Mouse (Mus musculus) lung, embryonic 14.5 days (tissue): ENCODE measurements at regions not wholly inside any gene's neighbourhood (a gene's known extent, or its start where the extent isn't known, plus 50 kb on each side); places are given as distances from the start of the nearest gene placed in this dataset.

Source experiments
- ATAC-seq: fragments of 200-750 bp; cut with Nextera tagmentation; 2 replicates; pipeline ENCODE4 v1.8.0; 2017; ENCODE audit warnings: mild to moderate bottlenecking, moderate TSS enrichment, moderate library complexity; ENCODE audit not compliant: insufficient read depth
- DNase-seq: peaks from one replicate; pipeline ENCODE4 v3.0.0-alpha.2; 2015
- H3K27ac ChIP-seq: fragments of 300-500 bp; sonication (generic); 2 replicates; pipeline ENCODE4 v1.5.1; 2014; ENCODE audit warnings: low read depth, mild to moderate bottlenecking, moderate library complexity
- H3K27me3 ChIP-seq: fragments of 300-500 bp; sonication (generic); 2 replicates; pipeline ENCODE4 v1.6.1; 2014; ENCODE audit warnings: low read length, control low read depth; ENCODE audit not compliant: insufficient read depth
- H3K36me3 ChIP-seq: fragments of 300-500 bp; sonication (generic); 2 replicates; pipeline ENCODE4 v1.6.1; 2014; ENCODE audit warnings: control low read depth; ENCODE audit not compliant: insufficient read depth
- H3K4me1 ChIP-seq: fragments of 300-500 bp; sonication (generic); 2 replicates; pipeline ENCODE4 v1.6.1; 2014; ENCODE audit warnings: antibody characterized with exemption, control low read depth; ENCODE audit not compliant: insufficient read depth
- H3K4me2 ChIP-seq: fragments of 300-500 bp; sonication (generic); 2 replicates; pipeline ENCODE4 v1.6.1; 2014; ENCODE audit warnings: mild to moderate bottlenecking
- H3K4me3 ChIP-seq: fragments of 300-500 bp; sonication (generic); 2 replicates; pipeline ENCODE4 v1.5.1; 2014; ENCODE audit warnings: low read depth, low read length
- H3K9ac ChIP-seq: fragments of 300-500 bp; sonication (generic); 2 replicates; pipeline ENCODE4 v1.6.1; 2014
- H3K9me3 ChIP-seq: fragments of 300-500 bp; sonication (generic); 2 replicates; pipeline ENCODE4 v1.6.1; 2016; ENCODE audit warnings: low read depth, low read length, control low read depth
- CTCF ChIP-seq: IDR thresholded peaks from 2 replicates; pipeline ENCODE4 v1.5.1; 2016; ENCODE audit warnings: antibody characterized with exemption, low read depth
- WGBS: fragments of 180-500 bp; shearing (Covaris S2); extraction: QIAGEN DNeasy Blood & Tissue Kit; methylation state at CpG from one replicate; pipeline ENCODE4 v1.1.7; 2014; 5-methylcytosine and 5-hydroxymethylcytosine counted together

DNA sequence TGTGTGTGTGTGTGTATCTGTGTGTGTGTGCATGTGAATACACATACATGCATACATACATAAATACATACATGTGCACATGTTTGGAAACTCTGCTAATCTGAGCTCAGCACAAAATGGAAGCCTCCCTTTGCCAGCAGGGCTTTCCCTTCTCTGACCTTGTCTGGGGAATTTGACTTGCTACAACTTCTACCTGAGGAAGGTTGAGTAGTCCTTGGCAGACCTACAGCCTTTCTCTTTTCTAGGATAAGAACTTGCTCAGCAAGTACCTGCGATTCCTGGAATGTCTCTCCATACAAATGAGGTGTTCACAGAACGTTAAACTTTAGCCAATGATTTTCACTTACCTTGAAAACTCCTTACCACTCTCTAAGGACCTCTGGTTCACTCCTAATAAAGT is 472.7 kb upstream of the Nr2f2 start:
- H3K27ac ChIP-seq, result 0 out of 2 replicates have a peak overlapping the region, but pooled peaks have one; percentile 1
- H3K9ac ChIP-seq, result no peak overlapping the region
- no peaks in the 10 kb centered on the region for H3K9me3 ChIP-seq
- no peak overlapping the region for H3K4me2 ChIP-seq
- H3K4me1 ChIP-seq, result no peaks in the 10 kb centered on the region
- no peaks in the 10 kb centered on the region for H3K27me3 ChIP-seq
- DNase-seq (peak; percentile 22), ATAC-seq (no peak)
- H3K36me3 ChIP-seq, result no peaks in the 10 kb centered on the region
- 68% methylated on average over 2 of the region's 2 CpGs for WGBS
- no peak for TF ChIP-seq CTCF
- no peak overlapping the region for H3K4me3 ChIP-seq

DNA sequence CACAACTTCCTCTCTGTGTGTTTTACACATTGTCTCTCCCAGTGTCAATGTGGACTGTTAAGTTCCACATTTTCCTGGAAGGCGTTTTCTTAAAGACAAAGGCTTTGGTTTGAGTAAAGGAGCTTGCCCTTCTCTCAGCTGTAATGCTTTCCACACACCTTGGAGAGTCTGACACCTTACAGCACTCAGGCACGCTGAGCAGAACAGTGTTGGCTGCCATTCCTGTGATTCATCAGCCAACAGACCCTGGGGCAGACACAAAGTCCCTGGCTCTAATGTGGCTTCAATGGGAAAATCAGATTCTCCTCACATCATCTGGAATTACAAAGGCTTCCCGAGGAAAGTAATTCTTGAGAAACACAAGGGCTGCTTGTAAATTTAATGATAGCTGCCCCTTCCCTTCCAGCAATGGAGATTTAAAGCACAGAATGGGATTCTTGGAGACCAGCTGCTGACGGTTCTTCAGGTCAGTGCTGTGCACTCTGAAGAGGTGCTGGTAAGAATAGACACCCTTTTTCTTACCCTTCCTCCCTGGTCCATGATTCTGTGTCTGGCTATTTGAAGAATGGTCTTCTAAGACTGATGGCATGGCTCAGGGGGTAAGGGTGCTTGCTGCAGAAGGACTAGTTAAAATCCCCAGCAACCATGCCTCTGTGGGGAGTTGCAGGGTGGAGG is 468.4 kb upstream of the Nr2f2 start:
- peak; percentile 30 for DNase-seq
- no peak for TF ChIP-seq CTCF

GRCm38 (mm10) chr7:70828486-70829195 is 462.1 kb upstream of the Nr2f2 start:
- Histone ChIP-seq H3K27ac (no peak overlapping the region), H3K27me3 (no peaks in the 10 kb centered on the region), H3K9ac (no peak overlapping the region), H3K4me2 (no peak overlapping the region), H3K4me1 (0 out of 2 replicates have a peak, but pooled peaks cover under 1% of the 10 kb centered on the region), H3K36me3 (no peaks in the 10 kb centered on the region), H3K9me3 (no peaks in the 10 kb centered on the region), H3K4me3 (no peak overlapping the region)
- TF ChIP-seq CTCF, result no peak
- ATAC-seq, result no peak
- DNase-seq, result no peak
- 25% methylated on average over 5 of the region's 5 CpGs for WGBS

More for the DNA sequence above, 468.4 kb upstream of the Nr2f2 start:
- H3K27me3 ChIP-seq, result no peaks in the 10 kb centered on the region
- H3K4me2 ChIP-seq, result no peak overlapping the region
- peak; percentile 49; the same call in 1 of the 2 replicates for ATAC-seq
- no peak overlapping the region for H3K27ac ChIP-seq
- no peaks in the 10 kb centered on the region for H3K4me1 ChIP-seq
- H3K36me3 ChIP-seq, result no peaks in the 10 kb centered on the region
- no peaks in the 10 kb centered on the region for H3K9me3 ChIP-seq
- H3K4me3 ChIP-seq, result no peak overlapping the region
- H3K9ac ChIP-seq, result no peak overlapping the region
- 21% methylated on average over 4 of the region's 4 CpGs for WGBS

DNA sequence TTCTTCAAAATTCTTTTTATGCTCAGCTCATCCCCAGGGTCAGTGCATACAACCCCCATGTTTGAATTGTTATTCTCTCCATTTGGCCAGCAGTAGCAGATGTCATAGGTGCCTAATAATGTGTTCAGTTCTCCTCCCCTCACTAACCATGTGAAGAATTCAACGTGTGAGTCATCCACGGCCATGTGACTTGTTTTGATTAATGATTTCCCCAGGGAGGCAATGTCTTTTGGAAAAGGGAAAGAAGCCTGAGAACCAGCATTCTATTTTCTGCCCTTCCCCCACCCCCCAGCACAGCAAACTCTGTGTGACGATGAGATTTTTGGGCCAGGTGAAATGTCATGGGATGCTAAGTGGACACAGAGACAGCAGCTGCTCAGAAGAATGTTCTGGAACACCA is 459.5 kb upstream of the Nr2f2 start:
- H3K9me3 ChIP-seq, result no peaks in the 10 kb centered on the region
- no peak overlapping the region for H3K4me2 ChIP-seq
- no peak overlapping the region for H3K9ac ChIP-seq
- ATAC-seq, result no peak
- 36% methylated on average over 3 of the region's 3 CpGs for WGBS
- no peak overlapping the region for H3K27ac ChIP-seq
- no peak overlapping the region for H3K4me3 ChIP-seq
- DNase-seq, result no peak
- H3K27me3 ChIP-seq, result no peaks in the 10 kb centered on the region
- TF ChIP-seq CTCF, result no peak
- 0 out of 2 replicates have a peak, but pooled peaks cover 2% of the 10 kb centered on the region for H3K4me1 ChIP-seq
- H3K36me3 ChIP-seq, result no peaks in the 10 kb centered on the region

DNA sequence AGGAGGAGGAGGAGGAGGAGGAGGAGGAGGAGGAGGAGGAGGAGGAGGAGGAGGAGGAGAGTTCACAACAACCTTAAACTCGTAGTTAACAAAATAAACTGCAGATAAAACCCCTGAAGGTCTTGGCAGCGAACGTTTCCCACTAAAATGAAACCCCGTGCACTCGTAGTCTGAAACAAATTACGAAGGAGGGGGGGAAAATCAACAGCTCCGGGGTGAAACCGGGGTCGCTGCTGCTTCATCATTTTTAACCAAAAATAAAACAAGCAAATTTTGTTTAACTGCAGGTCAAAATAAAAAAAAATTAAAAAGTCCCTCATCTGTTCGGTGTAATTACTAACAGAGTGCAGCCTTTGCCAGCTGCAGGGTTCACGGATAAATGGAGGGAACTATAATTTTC is 456.5 kb upstream of the Nr2f2 start:
- no peak overlapping the region for H3K4me3 ChIP-seq
- no peak for TF ChIP-seq CTCF

GRCm38 (mm10) chr7:70822310-70822821 is 455.8 kb upstream of the Nr2f2 start:
- Histone ChIP-seq H3K9me3 (no peaks in the 10 kb centered on the region), H3K36me3 (no peaks in the 10 kb centered on the region), H3K9ac (no peak overlapping the region), H3K4me3 (0 out of 2 replicates have a peak overlapping the region, but pooled peaks have one; percentile 3), H3K27me3 (no peaks in the 10 kb centered on the region), H3K4me2 (peak overlapping the region; percentile 45), H3K27ac (peak overlapping the region; percentile 64), H3K4me1 (0 out of 2 replicates have a peak, but pooled peaks cover 2% of the 10 kb centered on the region)
- DNase-seq, result peak; percentile 87
- TF ChIP-seq CTCF, result no peak
- peak; percentile 80 for ATAC-seq
- WGBS, result 43% methylated on average over 9 of the region's 9 CpGs

More for the DNA sequence above, 456.5 kb upstream of the Nr2f2 start:
- peak overlapping the region; percentile 64; the same call in 1 of the 2 replicates for H3K27ac ChIP-seq
- H3K36me3 ChIP-seq, result no peaks in the 10 kb centered on the region
- H3K27me3 ChIP-seq, result no peaks in the 10 kb centered on the region
- ATAC-seq, result no peak
- peak overlapping the region; percentile 45 for H3K4me2 ChIP-seq
- DNase-seq, result peak; percentile 70
- 25% methylated on average over 11 of the region's 11 CpGs for WGBS
- H3K4me1 ChIP-seq, result 0 out of 2 replicates have a peak, but pooled peaks cover 2% of the 10 kb centered on the region
- H3K9ac ChIP-seq, result no peak overlapping the region
- no peaks in the 10 kb centered on the region for H3K9me3 ChIP-seq

GRCm38 (mm10) chr7:70821861-70822260 is 455.3 kb upstream of the Nr2f2 start:
- 0 out of 2 replicates have a peak, but pooled peaks cover 2% of the 10 kb centered on the region for H3K4me1 ChIP-seq
- 81% methylated on average over 4 of the region's 4 CpGs for WGBS
- no peak for TF ChIP-seq CTCF
- H3K9me3 ChIP-seq, result no peaks in the 10 kb centered on the region
- H3K27me3 ChIP-seq, result no peaks in the 10 kb centered on the region
- H3K4me3 ChIP-seq, result no peak overlapping the region
- no peak overlapping the region for H3K9ac ChIP-seq
- no peaks in the 10 kb centered on the region for H3K36me3 ChIP-seq
- no peak overlapping the region for H3K27ac ChIP-seq
- DNase-seq (no peak), ATAC-seq (no peak)
- no peak overlapping the region for H3K4me2 ChIP-seq
